Mouse (Mus musculus): ENCODE measurements around the gene Tbc1d30.

DNA sequence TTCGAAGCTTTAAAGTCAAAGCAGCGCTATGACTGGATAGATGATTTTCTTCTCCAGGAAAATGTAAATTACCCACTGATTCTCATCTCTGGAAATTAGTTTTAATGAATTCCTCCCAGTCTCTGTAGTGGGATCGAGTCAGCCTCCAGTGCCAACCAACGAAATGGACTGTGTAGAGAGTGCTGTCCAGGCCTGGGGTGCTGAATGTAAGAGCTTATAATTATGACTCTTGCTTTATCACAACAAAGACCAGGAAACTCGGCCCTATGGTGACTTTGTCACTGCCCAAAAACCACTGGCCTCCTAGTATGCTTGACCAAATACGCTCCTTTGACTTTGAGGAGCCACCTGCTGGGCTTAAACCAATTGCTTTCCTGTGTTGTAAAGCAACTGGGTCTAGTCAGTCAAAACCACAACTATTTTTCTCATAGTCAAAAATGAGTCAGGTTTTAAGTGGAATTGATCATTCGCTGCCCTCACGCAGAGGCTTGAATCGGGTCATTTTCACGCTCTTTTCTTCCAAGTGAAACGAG is 41.9 kb downstream of the Tbc1d30 start:
- no peak for TF ChIP-seq CTCF (IDR thresholded peaks at IDR 0.05; ENCODE audit: low read depth)
- no peak for TF ChIP-seq EP300 (IDR thresholded peaks at IDR 0.05; ENCODE audit: low read depth)
